Mouse (Mus musculus): ENCODE measurements around the gene AU022252. TPM values are rescaled to one million over a fixed set of nuclear protein-coding genes. Genes with fewer than 3 reads are reported as not detected.
"Not testable (repeated sequence)": the region's sequence is repeated elsewhere in the genome, so short reads cannot be mapped to it uniquely, and the experiment has no call there.

Gene AU022252
- polyA plus RNA-seq (2014; fragmentation: Nextera tagmentation; extraction: Ambion mirVana): 32.2 and 35.2 TPM in 2 replicates

GRCm38 (mm10) chr4:119232410-119233255, at the start of gene AU022252, which contains the start of gene P3h1:
Gene AU022252 (minus strand): TSS chr4:119232712.
Gene P3h1 (plus strand): TSS chr4:119232915.
- Histone ChIP-seq H3K27ac (ENCODE audit: low read depth, low read length) (no peak within 1 kb of the TSS; the same call in 1 of the 2 replicates), H3K4me1 (ENCODE audit: control insufficient read depth, insufficient read depth, low read length) (peaks cover 15% of the 10 kb centered on the region), H3K9me3 (ENCODE audit: control insufficient read depth, low read length) (no peaks in the 10 kb centered on the region), H3K9ac (ENCODE audit: low read length) (peak within 1 kb of the TSS; percentile 83), H3K27me3 (ENCODE audit: control insufficient read depth, insufficient read depth, low read length) (no peaks in the 10 kb centered on the region), H3K4me3 (ENCODE audit: low read depth, low read length) (peak within 1 kb of the TSS; percentile 85), H3K4me2 (peak within 1 kb of the TSS; percentile 92), H3K36me3 (ENCODE audit: control insufficient read depth, insufficient read depth, low read length) (peaks cover 4% of the 10 kb centered on the region; the same call in 1 of the 2 replicates)
- DNase-seq (ENCODE audit: low spot score, missing footprints) (peak; percentile 100), ATAC-seq (ENCODE audit: low FRiP score) (peak; percentile 96)
- under 1% methylated on average over 71 of the region's 71 CpGs for WGBS

- not testable (repeated sequence) for H3K4me3 ChIP-seq (ENCODE audit: low read depth, low read length); H3K9ac ChIP-seq (ENCODE audit: low read length); ATAC-seq (ENCODE audit: low FRiP score); H3K4me2 ChIP-seq; H3K4me1 ChIP-seq (ENCODE audit: control insufficient read depth, insufficient read depth, low read length); DNase-seq (ENCODE audit: low spot score, missing footprints); H3K27ac ChIP-seq (ENCODE audit: low read depth, low read length); H3K9me3 ChIP-seq (ENCODE audit: control insufficient read depth, low read length); H3K27me3 ChIP-seq (ENCODE audit: control insufficient read depth, insufficient read depth, low read length)
- H3K36me3 ChIP-seq (ENCODE audit: control insufficient read depth, insufficient read depth, low read length): peaks cover 41% of the 10 kb centered on the region
- WGBS: 93% methylated on average over 15 of the region's 15 CpGs
These were observed 46.3 kb upstream of the AU022252 start for GRCm38 (mm10) chr4:119278784-119279183.

- Histone ChIP-seq H3K27ac (ENCODE audit: low read depth, low read length) (no peak overlapping the region), H3K36me3 (ENCODE audit: control insufficient read depth, insufficient read depth, low read length) (peaks cover 42% of the 10 kb centered on the region), H3K27me3 (ENCODE audit: control insufficient read depth, insufficient read depth, low read length) (no peaks in the 10 kb centered on the region), H3K9me3 (ENCODE audit: control insufficient read depth, low read length) (no peaks in the 10 kb centered on the region), H3K4me1 (ENCODE audit: control insufficient read depth, insufficient read depth, low read length) (no peaks in the 10 kb centered on the region), H3K9ac (ENCODE audit: low read length) (no peak overlapping the region), H3K4me3 (ENCODE audit: low read depth, low read length) (no peak overlapping the region), H3K4me2 (no peak overlapping the region)
- 88% methylated on average over 2 of the region's 2 CpGs for WGBS
- DNase-seq (ENCODE audit: low spot score, missing footprints): no peak
- no peak for ATAC-seq (ENCODE audit: low FRiP score)
These were observed 43.2 kb upstream of the AU022252 start for GRCm38 (mm10) chr4:119275726-119276125.

GRCm38 (mm10) chr4:119275226-119275625, 42.7 kb upstream of the AU022252 start:
- DNase-seq (ENCODE audit: low spot score, missing footprints) (no peak), ATAC-seq (ENCODE audit: low FRiP score) (no peak)
- H3K9ac ChIP-seq (ENCODE audit: low read length): no peak overlapping the region
- no peaks in the 10 kb centered on the region for H3K9me3 ChIP-seq (ENCODE audit: control insufficient read depth, low read length)
- WGBS: 74% methylated on average over 2 of the region's 2 CpGs
- H3K4me3 ChIP-seq (ENCODE audit: low read depth, low read length): no peak overlapping the region
- no peaks in the 10 kb centered on the region for H3K27me3 ChIP-seq (ENCODE audit: control insufficient read depth, insufficient read depth, low read length)
- peaks cover 42% of the 10 kb centered on the region for H3K36me3 ChIP-seq (ENCODE audit: control insufficient read depth, insufficient read depth, low read length)
- H3K4me1 ChIP-seq (ENCODE audit: control insufficient read depth, insufficient read depth, low read length): no peaks in the 10 kb centered on the region
- H3K27ac ChIP-seq (ENCODE audit: low read depth, low read length): no peak overlapping the region
- no peak overlapping the region for H3K4me2 ChIP-seq

- WGBS: 91% methylated on average over 1 of the region's 1 CpGs
These were observed 42.1 kb upstream of the AU022252 start for GRCm38 (mm10) chr4:119274627-119275026.

GRCm38 (mm10) chr4:119266606-119267005, 34.1 kb upstream of the AU022252 start:
- Histone ChIP-seq H3K4me1 (ENCODE audit: control insufficient read depth, insufficient read depth, low read length) (no peaks in the 10 kb centered on the region), H3K9me3 (ENCODE audit: control insufficient read depth, low read length) (no peaks in the 10 kb centered on the region), H3K27me3 (ENCODE audit: control insufficient read depth, insufficient read depth, low read length) (no peaks in the 10 kb centered on the region), H3K4me3 (ENCODE audit: low read depth, low read length) (no peak overlapping the region), H3K4me2 (no peak overlapping the region), H3K27ac (ENCODE audit: low read depth, low read length) (no peak overlapping the region), H3K36me3 (ENCODE audit: control insufficient read depth, insufficient read depth, low read length) (peaks cover 6% of the 10 kb centered on the region), H3K9ac (ENCODE audit: low read length) (no peak overlapping the region)
- ATAC-seq (ENCODE audit: low FRiP score): no peak
- WGBS: 80% methylated on average over 13 of the region's 13 CpGs
- DNase-seq (ENCODE audit: low spot score, missing footprints): no peak

More at GRCm38 (mm10) chr4:119274627-119275026, 42.1 kb upstream of the AU022252 start:
- no peaks in the 10 kb centered on the region for H3K9me3 ChIP-seq (ENCODE audit: control insufficient read depth, low read length)
- no peaks in the 10 kb centered on the region for H3K4me1 ChIP-seq (ENCODE audit: control insufficient read depth, insufficient read depth, low read length)
- ATAC-seq (ENCODE audit: low FRiP score): no peak
- no peak overlapping the region for H3K27ac ChIP-seq (ENCODE audit: low read depth, low read length)
- no peak overlapping the region for H3K4me2 ChIP-seq
- no peak overlapping the region for H3K9ac ChIP-seq (ENCODE audit: low read length)
- no peaks in the 10 kb centered on the region for H3K27me3 ChIP-seq (ENCODE audit: control insufficient read depth, insufficient read depth, low read length)
- no peak for DNase-seq (ENCODE audit: low spot score, missing footprints)
- H3K36me3 ChIP-seq (ENCODE audit: control insufficient read depth, insufficient read depth, low read length): peaks cover 42% of the 10 kb centered on the region
- H3K4me3 ChIP-seq (ENCODE audit: low read depth, low read length): no peak overlapping the region

- Histone ChIP-seq H3K4me3 (ENCODE audit: low read depth, low read length) (no peak overlapping the region), H3K9ac (ENCODE audit: low read length) (no peak overlapping the region), H3K4me1 (ENCODE audit: control insufficient read depth, insufficient read depth, low read length) (no peaks in the 10 kb centered on the region), H3K27ac (ENCODE audit: low read depth, low read length) (no peak overlapping the region), H3K9me3 (ENCODE audit: control insufficient read depth, low read length) (no peaks in the 10 kb centered on the region), H3K4me2 (no peak overlapping the region), H3K36me3 (ENCODE audit: control insufficient read depth, insufficient read depth, low read length) (no peaks in the 10 kb centered on the region), H3K27me3 (ENCODE audit: control insufficient read depth, insufficient read depth, low read length) (no peaks in the 10 kb centered on the region)
- WGBS: 80% methylated on average over 3 of the region's 3 CpGs
- ATAC-seq (ENCODE audit: low FRiP score) (no peak), DNase-seq (ENCODE audit: low spot score, missing footprints) (no peak)
These were observed 30.9 kb upstream of the AU022252 start for GRCm38 (mm10) chr4:119263459-119263858.

GRCm38 (mm10) chr4:119262483-119262882, 30.0 kb upstream of the AU022252 start:
- ATAC-seq (ENCODE audit: low FRiP score): no peak
- Histone ChIP-seq H3K27me3 (ENCODE audit: control insufficient read depth, insufficient read depth, low read length) (no peaks in the 10 kb centered on the region), H3K36me3 (ENCODE audit: control insufficient read depth, insufficient read depth, low read length) (no peaks in the 10 kb centered on the region), H3K27ac (ENCODE audit: low read depth, low read length) (no peak overlapping the region), H3K4me2 (no peak overlapping the region), H3K9ac (ENCODE audit: low read length) (no peak overlapping the region), H3K4me3 (ENCODE audit: low read depth, low read length) (no peak overlapping the region), H3K9me3 (ENCODE audit: control insufficient read depth, low read length) (no peaks in the 10 kb centered on the region), H3K4me1 (ENCODE audit: control insufficient read depth, insufficient read depth, low read length) (no peaks in the 10 kb centered on the region)
- 95% methylated on average over 5 of the region's 5 CpGs for WGBS
- DNase-seq (ENCODE audit: low spot score, missing footprints): no peak

- Histone ChIP-seq H3K4me1 (ENCODE audit: control insufficient read depth, insufficient read depth, low read length) (no peaks in the 10 kb centered on the region), H3K27me3 (ENCODE audit: control insufficient read depth, insufficient read depth, low read length) (no peaks in the 10 kb centered on the region), H3K27ac (ENCODE audit: low read depth, low read length) (no peak overlapping the region), H3K9ac (ENCODE audit: low read length) (no peak overlapping the region), H3K36me3 (ENCODE audit: control insufficient read depth, insufficient read depth, low read length) (no peaks in the 10 kb centered on the region), H3K4me2 (no peak overlapping the region), H3K9me3 (ENCODE audit: control insufficient read depth, low read length) (no peaks in the 10 kb centered on the region), H3K4me3 (ENCODE audit: low read depth, low read length) (no peak overlapping the region)
- 60% methylated on average over 7 of the region's 7 CpGs for WGBS
- DNase-seq (ENCODE audit: low spot score, missing footprints): no peak
- ATAC-seq (ENCODE audit: low FRiP score): no peak
These were observed 28.7 kb upstream of the AU022252 start for GRCm38 (mm10) chr4:119261087-119261713.

Data from midbrain, embryonic 11.5 days (tissue).